In the genomic region with DNA sequence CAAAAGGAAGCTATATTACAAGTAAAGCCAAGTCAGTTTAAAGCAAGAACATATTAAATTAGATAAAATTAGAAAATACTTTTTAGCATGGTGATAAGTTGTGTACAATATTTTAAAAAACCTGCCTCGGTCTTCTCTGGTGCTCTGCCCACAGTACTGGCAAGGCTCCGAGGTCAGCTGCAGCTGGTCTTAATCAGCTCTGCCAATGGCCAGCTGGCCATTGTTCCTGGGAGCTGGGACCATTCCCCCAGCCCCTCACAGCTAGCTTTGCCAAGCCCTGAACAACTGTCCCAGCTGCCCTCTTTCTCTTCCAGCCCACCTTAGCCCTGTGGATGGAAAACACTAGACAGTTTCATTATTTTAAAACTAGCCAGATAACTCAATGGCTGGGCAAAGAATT, we compare ENCODE assay signal across 13 mouse cellular contexts.
A peak's percentile ranks its signal among the peaks of the same experiment; 100 is the strongest.
DNase-seq lines count a peak whose midpoint lies in the region.
"Had no signal": no experiment of that assay in that cellular context is flagged by ENCODE, and none has a peak within 500 bp of the region (broad histone marks: within the 10 kb centered on the region; RNA-seq: fewer than 3 reads in every experiment).

No protein-coding gene starts in this region.

- peak; percentile 62 to 73 for DNase-seq in cerebellum, postnatal 10 days
- DNase-seq in cerebellum, adult 11-12 months, result no peak
- peak; percentile 5 for DNase-seq in gastrocnemius, postnatal 10 days
- no peak for DNase-seq in gastrocnemius, postnatal 25 days
- peak; percentile 62 for DNase-seq in left cerebral cortex, postnatal 4 days
- DNase-seq in left cerebral cortex, adult 9 months (ENCODE audit: low spot score in 2 of 2), result no peak
- DNase-seq: adrenal gland, adult 8-10 months; adrenal gland, postnatal 14 days; adrenal gland, postnatal 36 days; B cell, adult 2 months; cerebellum, adult 2 months; cerebellum, adult 9-10 months; forebrain, postnatal 0 days had no signal

- intact Hi-C loops in left cerebral cortex, postnatal 4 days (cut with DNase I), result no loop called here

Comparison
In these comparisons a context has a peak if more than half of its experiments do, and no peak if none do; other contexts are left out.
1. DNase-seq: peak in cerebellum, postnatal 10 days (2 of 2), gastrocnemius, postnatal 10 days (single experiment) and left cerebral cortex, postnatal 4 days (single experiment); none in cerebellum, adult 11-12 months (single experiment), gastrocnemius, postnatal 25 days (single experiment) and left cerebral cortex, adult 9 months (0 of 2).